ENCODE assay signal across 22 mouse cellular contexts in genomic region chr9:62139027-62139426, GRCm38 (mm10).
"Had no signal": no experiment of that assay in that cellular context is flagged by ENCODE, and none has a peak within 500 bp of the region (broad histone marks: within the 10 kb centered on the region; RNA-seq: fewer than 3 reads in every experiment).

No protein-coding gene starts in this region.

- H3K4me2 ChIP-seq: lung, embryonic 14.5 days; neural tube, embryonic 12.5 days had no signal

- H3K27me3 ChIP-seq: neural tube, embryonic 12.5 days had no signal

- H3K4me3 ChIP-seq: left cerebral cortex, adult 2 months; myocyte; neural tube, embryonic 12.5 days had no signal

- H3K9ac ChIP-seq: liver, embryonic 14.5 days; liver, postnatal 0 days; lung, embryonic 14.5 days; neural tube, embryonic 12.5 days had no signal

- H3K9me3 ChIP-seq: neural tube, embryonic 12.5 days had no signal

- H3K27ac ChIP-seq: kidney, postnatal 0 days; left cerebral cortex, adult 2 months; liver, embryonic 14.5 days; macrophage; neural tube, embryonic 12.5 days; stomach, postnatal 0 days had no signal

- ATAC-seq: intestine, embryonic 16.5 days; liver, postnatal 0 days; lung, postnatal 0 days; midbrain, embryonic 16.5 days had no signal

- DNase-seq: kidney, adult 18-20 months; kidney, adult 9 months; kidney, postnatal 25 days; layer of hippocampus, postnatal 36 days; liver, postnatal 0 days; lung, embryonic 14.5 days; right cerebral cortex, adult 18-20 months; right cerebral cortex, postnatal 14 days; right cerebral cortex, postnatal 4 days; thymus, adult 2 months; thymus, postnatal 14 days; thymus, postnatal 4 days had no signal

- H3K36me3 ChIP-seq: neural tube, embryonic 12.5 days had no signal
